Mouse (Mus musculus): Measurements from ENCODE around the gene Tmem60. TPM values are rescaled to one million over a fixed set of nuclear protein-coding genes. Genes with fewer than 3 reads are reported as not detected.

Tmem60 gene
- polyA plus RNA-seq, 1 experiment from 2014 or later = 30.1 TPM

GRCm38 (mm10) chr5:20931300-20931699, 49.3 kb downstream of the Tmem60 start:
- ATAC-seq (no peak), DNase-seq (ENCODE audit: low read depth, low spot score) (no peak)
- POLR2A ChIA-PET = interaction anchor here (1.6 kb wide), 1 partner anchor 19 kb away, joined by 3 read pairs; no protein-coding TSS in a partner anchor
- in situ Hi-C loops (cut with MboI; ENCODE audit: low pct_unique_long_range_greater_than_20kb) = no loop called here
- CTCF ChIA-PET = interaction anchor here (0.8 to 1.3 kb wide), 3 partner anchors 9 to 64 kb away, joined by 3 to 5 read pairs (median 3); no protein-coding TSS in a partner anchor
- no peak for TF ChIP-seq CTCF (IDR thresholded peaks at IDR 0.05)
- no peaks in the 10 kb centered on the region for H3K27me3 ChIP-seq

DNA sequence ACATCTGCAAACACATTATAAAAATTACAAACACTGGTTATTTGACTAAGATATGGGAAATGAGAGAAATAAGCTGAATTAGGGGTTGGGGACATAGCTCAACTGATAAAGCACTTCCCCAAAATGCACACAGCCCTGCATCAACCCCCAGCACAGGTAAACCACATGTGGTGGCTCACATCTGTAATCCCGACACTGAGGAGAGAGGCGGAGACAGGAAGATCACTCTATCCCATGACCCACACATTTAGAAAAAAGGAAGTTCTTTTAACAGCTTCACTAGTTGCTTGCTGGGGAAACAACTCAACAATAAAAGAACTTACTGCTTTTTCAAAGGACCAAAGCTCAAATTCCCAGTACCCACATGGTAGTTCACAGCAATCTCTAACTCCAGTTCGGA, 50.6 kb downstream of the Tmem60 start:
- no peak for TF ChIP-seq CTCF (IDR thresholded peaks at IDR 0.05)
- in situ Hi-C loops (cut with MboI; ENCODE audit: low pct_unique_long_range_greater_than_20kb) = no loop called here
- CTCF ChIA-PET = interaction anchor here (1.6 to 1.9 kb wide), 2 partner anchors 11 to 17 kb away, joined by 5 to 6 read pairs; no protein-coding TSS in a partner anchor
- ATAC-seq (no peak), DNase-seq (ENCODE audit: low read depth, low spot score) (no peak)
- POLR2A ChIA-PET = no interaction called here
- H3K27me3 ChIP-seq = no peaks in the 10 kb centered on the region

DNA sequence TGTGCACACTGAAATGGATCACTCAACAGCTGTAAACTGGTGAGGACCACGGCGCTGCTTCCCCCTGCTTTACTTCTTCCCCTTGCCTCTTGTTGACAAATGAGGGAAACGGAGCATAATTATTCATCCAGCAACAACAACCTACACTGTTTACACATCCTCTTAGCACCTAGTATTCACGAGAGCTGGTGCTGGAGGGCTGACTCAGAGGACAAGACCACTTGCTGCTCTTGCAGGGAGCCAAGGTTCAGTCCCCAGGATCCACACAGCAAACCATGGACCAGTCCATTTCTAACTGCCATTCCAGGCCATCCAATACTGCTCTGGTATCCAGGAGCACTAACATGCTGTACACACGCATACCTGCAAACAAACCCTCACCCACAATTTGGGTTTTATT, 53.9 kb downstream of the Tmem60 start:
- TF ChIP-seq CTCF (IDR thresholded peaks at IDR 0.05) = no peak
- DNase-seq (ENCODE audit: low read depth, low spot score) (no peak), ATAC-seq (no peak)
- in situ Hi-C loops (cut with MboI; ENCODE audit: low pct_unique_long_range_greater_than_20kb) = no loop called here
- CTCF ChIA-PET = interaction anchor here (1.0 kb wide), 1 partner anchor 17 kb away, joined by 3 read pairs; no protein-coding TSS in a partner anchor
- H3K27me3 ChIP-seq = no peaks in the 10 kb centered on the region
- POLR2A ChIA-PET = no interaction called here

Other genes starting within 250 kb of the Tmem60 start
- 8.4 TPM for gene Phtf2, start 67 bp upstream of the Tmem60 start, polyA plus RNA-seq (2021)
- gene Rsbn1l, start 74.2 kb downstream of the Tmem60 start, polyA plus RNA-seq (2021) = 12.8 TPM
- 62.0 TPM for gene Ptpn12, start 173.7 kb downstream of the Tmem60 start, polyA plus RNA-seq (2021)